Mouse (Mus musculus) thymus, adult 18-20 months (tissue): Measurements from ENCODE around the gene Mgat4c.

Experiments used
- DNase-seq, 2 experiments: peaks; one replicate each; pipeline ENCODE4 v3.0.0; 2022; ENCODE audit warnings: mixed read lengths in 2 of 2

Mgat4c gene

DNA sequence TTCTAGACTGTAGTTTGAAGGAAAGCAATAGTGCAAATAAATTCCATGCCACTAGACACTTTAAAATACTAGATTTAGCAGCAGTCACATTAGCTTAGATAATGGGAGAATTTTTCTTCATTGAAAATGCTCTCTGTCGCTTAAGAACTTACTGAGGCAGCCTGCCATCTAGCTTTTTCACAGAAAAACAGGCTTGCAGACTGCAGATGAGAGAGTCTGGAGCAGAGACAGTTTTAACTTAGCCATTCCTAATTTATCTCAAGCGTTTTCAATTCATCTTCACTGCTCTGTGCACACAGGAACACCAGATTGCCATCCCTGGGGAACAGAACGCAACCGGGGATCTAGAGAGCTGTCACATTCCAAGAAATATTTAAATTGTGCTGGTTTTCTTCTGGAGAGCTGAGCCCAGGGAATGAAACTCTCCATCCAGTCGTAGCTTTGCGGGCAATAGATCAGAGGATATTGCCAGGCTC lies at the start of gene Mgat4c:
Mgat4c (plus strand) TSS at position 51 of the 476 bp plus-strand sequence.
- DNase-seq: no peak

DNA sequence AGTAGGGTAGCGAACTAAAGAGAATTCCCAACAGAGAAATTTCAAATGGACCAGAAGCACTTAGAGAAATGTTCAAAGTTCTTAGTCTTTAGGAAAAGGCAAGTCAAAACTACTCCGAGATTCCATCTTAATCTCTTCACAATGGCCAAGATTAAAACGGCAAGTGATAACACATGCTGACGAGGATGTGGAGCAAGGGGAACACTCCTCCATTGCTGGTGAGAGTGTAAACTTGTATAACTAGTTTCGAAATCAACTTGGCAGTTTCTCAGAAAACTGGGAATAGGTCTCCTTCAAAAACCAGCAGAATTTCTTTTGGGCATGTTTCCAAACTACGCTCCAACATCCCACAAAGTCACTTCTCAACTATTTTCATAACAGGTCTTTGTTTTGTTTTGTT lies 46.0 kb upstream of the Mgat4c start:
- DNase-seq: no peak

DNA sequence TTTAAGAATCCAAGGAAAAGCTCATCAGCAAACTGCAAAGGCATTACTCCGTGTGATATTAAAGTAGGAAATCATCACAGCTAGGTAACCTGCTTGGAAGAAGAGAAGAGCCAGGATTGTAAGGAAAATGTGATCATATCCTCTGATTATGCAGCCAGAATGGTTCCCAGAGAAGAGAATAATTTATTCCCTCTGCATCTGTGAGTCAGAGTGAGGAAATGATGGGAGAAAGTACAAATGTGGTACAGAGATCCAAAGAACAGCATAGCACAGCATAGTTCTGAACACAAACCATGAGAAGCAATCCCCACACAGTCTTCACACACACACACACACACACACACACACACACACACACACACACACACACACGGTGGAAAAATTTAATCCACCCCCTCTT lies 40.2 kb upstream of the Mgat4c start:
- DNase-seq: no peak

DNA sequence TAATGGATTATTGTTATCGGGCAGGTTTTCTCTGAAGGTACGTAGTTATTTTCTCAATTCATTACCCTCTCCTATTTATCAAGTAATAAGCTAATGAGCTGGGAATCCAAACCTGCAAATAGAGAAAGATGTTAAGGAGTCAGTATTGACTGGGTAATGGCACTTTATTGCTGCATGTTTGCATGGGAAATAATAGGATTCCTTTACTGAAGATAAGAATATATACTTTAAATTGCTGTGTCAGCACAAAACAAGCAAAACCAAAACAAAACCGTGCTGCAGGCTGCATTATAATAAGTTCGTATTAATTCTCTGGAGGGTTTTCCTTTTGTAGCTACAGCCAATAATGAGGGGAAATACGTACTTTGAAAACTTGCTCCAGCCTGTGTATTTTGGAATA lies 627 bp downstream of the Mgat4c start:
- DNase-seq: no peak

DNA sequence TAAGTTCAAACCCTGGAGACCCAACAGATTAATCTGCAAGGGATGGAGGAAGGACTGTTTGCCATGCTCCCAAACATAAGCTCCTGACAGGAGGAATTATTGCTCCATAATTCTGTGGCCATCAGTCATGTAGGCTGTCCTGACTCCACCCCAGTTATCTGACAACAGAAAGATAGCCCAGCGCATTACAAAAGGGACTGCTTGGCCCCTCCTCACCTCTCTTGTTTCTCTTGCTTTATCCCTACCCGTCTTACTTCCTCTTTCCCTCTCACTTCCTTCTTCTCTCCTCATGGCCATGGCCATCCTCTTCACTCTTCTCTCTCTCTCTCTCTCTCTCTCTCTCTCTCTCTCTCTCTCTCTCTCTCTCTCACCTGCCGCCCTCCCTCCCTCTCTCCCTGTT lies 80.5 kb downstream of the Mgat4c start:
- DNase-seq: no peak

DNA sequence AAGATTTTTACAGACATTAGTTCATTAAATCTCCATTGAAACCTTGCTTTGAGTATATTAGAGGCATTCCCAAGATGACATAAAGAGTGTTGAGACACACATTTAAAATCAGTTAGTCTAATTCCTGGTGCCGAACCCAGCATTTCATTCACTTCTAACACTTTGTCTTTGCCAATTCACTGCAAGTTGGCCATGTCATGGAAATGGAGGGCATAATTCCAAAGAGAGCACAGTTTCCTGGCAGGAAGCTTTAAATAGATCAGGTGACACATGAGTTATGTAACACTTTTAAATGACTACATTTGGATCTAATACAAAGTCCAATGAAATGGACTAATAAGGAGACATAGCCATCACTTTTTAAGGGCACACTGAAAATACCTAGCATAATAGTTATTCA lies 89.4 kb downstream of the Mgat4c start:
- no peak for DNase-seq

DNA sequence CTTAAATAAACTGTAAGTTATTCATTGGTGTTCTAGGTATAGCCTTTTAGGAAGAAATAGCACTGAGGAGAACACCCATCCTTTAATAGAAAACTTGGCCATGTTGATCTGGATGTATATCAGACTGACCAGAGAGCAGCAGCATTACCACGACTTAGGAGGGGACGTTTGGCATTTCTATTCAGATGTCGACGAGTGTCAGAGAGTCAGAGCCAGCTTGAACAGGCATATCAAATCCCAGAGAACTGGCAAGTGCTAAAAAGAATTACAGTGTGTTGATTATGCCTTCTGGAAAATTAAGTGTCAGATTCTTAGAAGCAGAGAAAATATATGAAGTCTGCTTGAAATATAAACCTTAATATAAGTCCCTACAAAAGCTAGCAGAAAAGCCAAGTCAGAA lies 89.9 kb downstream of the Mgat4c start:
- no peak for DNase-seq

DNA sequence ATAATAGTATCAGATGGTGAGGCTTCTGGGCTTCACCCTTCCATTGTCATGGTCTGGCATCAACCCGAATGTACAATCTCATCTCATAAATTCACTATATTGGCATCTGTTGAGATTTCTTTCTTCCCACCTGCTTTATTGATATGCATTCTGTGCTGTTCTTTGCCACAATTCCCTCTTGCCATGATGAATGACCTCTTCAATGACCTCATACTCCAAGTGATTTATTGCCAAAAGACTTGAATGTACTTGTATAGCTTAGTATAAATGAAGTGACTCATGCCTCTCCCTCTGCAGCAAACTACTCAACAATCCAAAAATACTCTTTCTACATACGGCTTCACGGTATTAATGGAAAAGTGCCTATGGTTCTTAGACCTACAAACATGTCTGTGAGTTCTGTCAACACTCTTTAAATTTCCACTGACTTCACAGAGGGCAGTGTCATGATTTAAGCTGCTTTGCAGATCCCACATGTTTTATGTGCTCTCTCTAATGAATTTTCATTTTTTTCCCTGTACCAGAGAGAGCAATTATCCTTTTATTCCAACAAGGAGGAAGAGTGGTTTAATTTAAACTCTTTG lies 102.0 kb downstream of the Mgat4c start:
- no peak for DNase-seq

DNA sequence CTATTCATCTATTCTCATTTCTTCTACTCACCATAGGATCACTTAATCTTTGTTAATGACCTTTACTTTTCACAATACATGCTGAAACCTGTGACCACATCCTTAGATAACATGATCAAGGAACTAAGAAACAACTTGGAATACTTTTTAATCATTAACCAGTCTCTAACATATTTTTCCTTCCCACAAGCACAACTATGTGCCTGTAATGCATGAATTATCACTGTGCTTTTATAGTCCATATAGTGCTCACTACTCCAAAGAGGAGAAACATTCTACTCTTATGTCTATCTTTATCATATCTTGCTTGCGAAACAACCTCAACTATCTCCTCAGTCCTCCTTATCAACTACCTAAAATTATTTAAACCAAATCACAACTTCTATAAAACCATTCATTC lies 114.2 kb downstream of the Mgat4c start:
- DNase-seq: no peak

DNA sequence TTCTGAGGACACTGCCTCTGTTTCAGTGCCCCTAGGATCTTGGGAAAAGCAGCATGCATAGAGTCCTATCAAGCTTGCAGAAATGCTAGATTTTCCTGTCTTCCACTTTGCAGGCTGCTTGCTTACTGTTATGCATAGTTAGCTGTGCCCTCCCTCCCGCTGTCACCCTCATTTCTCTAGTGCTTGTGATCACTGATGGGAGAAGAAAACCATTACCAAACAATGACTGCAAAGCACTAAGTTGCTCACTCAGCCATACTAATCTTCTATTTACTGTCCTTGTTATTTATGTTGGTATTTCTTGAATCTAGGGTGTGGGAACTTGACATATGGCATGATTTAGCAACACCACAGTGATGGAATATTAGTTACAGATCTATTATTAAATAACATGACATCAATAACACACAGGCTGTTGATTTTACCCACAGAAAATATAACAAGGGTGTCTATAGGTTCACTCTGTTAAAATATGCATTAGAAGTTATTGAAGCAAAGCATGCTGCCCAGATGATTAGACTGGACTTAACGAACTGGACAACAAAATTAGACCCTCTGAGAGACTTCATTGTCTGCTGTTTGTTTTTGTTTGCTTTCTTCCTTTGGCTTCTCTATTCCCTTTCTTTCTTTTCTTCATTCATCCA lies 117.7 kb downstream of the Mgat4c start:
- no peak for DNase-seq

DNA sequence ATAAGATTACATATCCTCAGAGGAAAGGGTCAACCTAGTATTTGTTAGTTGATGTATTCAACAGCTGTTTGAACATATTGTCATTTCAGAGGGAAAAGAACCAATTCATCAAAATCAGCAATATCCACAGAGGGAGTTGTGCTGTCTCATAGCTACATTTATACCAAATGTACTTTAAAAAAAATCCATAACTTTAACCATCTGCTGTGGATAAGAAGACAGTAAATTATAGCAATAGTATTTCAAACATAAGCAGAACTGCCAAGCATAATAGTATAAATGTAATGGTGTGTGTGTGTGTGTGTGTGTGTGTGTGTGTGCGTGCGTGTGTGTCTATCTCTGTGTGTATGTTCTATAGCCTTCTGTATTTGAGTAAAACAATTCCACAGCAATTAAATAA lies 127.5 kb downstream of the Mgat4c start:
- DNase-seq: no peak

DNA sequence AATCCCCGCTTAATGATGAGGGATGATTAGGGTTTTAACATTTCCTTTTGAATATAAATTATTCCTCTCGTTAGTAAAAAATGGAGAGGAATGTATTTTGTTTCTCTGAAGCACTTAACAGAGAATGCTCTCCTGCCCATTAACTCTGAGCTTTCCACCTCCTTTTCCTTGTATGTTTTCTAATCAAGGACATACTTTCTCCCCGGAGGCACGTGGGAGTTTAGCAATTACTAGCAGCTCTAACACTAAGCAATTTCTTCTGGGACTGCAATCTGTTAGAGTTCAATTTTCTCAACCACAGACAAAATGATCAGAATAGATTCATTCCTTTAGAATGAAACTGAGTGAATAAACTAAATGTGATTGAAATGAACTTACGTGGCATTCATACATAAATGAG lies 135.6 kb downstream of the Mgat4c start:
- no peak for DNase-seq

DNA sequence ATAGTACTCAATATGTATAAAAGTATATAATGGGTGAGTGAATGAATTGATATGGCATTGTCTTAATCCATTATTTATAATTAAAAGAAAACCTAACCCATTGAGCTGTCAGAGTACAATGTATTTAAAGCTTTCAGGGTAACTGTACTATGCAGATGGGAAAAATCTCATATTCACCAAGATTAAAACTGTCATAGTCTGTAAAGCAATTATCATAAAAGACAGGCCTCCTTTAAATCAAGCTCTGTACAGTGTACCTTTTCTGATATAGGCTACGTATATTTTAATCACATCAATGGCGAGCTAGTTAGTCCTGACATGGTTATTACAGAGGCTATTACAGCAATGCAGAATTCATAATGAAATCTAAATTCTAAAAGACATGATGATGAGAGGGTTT lies 146.7 kb downstream of the Mgat4c start:
- no peak for DNase-seq

DNA sequence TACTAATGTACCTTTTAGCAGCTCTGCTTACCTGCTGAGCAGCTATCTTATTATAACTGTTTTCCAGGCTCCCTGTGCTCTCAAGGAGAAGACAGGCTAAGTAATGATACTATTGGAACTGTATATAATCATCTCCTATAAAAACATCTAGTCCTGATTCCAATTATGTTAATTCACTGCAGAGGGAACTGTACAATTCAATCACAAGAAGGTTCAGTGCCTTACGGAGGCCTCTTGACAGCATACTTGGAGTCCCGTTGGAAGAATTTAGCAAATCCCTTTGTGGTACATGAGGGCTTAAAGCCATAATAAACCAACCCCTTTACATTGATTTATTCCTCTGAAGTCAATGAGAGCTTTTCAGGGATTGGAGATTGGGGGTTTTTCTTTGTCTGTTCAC lies 174.8 kb downstream of the Mgat4c start:
- no peak for DNase-seq

DNA sequence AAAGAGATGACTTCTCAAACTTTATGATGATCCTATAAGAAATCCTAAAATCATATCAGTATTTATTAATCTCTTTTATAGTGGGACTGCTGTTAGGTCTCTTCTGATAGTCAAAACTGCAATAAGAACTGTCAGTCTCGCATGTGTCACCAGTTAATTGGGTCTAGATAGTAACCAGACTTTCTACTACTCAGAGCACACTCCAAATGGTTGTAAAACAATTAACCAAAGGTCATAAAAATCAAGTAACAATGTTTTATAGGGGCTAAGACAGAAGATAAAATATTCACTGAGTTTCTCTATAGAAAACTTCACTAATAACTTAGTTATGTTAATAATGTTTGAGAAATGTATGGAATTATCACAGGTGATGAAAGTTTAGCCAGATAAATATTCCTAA lies 208.6 kb downstream of the Mgat4c start:
- no peak for DNase-seq

DNA sequence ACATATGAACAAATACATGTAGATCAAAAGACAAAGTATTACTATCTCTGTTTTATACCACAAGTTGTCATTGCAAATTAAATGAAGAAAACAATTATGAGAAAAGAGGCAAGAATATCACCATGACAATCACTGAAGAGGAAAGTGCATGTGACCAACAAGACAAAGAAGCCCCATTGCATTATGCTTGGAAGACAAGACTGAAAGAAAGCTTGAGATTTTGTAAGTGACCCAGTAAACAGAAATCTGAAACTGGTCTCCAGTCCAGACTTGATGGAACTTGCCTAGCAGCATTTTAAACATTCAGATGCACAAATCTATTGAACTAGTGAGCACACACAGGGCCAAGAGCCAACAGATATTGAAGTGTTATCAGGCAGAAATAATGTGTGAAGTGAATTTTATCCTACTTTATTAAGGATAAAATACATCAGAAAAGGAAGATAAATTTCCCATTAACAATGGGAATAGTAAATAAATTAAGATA lies 236.1 kb downstream of the Mgat4c start:
- no peak for DNase-seq

DNA sequence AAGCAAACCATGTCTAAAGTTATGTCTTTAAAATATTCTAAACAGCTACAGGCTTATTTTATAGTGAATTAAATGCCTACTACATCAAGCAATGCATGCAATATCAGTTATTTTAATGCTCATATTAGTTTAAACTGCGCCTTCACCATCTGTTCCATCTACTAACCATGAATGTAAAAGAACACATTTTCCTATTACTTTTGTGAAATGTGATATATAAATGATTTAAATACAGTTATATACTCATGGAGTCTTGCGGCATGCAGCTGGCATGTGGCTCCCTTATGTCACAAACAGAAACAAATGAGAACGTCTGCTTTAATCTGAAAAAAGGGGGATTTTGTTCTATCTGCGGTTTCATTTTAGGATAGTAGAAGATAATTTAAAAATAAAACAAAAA lies 316.3 kb downstream of the Mgat4c start:
- no peak for DNase-seq

DNA sequence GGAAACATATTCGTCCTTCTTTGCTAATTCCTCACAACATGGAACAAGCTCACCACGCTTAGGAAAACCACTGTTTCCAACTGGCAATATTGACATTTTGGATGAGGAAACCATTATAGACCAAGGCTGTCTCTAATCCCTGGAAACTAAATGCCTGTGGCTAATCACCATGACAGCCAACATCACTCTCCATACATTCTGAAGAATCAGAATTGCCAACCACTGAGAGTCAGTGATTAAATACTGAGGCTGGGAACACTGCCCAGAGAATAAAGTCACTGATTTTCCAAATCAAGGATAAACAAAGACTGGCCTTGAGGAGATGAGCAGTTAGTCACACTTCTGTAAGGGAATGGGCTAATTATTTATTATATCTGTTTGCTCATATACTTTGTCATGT lies 361.2 kb downstream of the Mgat4c start:
- no peak for DNase-seq

DNA sequence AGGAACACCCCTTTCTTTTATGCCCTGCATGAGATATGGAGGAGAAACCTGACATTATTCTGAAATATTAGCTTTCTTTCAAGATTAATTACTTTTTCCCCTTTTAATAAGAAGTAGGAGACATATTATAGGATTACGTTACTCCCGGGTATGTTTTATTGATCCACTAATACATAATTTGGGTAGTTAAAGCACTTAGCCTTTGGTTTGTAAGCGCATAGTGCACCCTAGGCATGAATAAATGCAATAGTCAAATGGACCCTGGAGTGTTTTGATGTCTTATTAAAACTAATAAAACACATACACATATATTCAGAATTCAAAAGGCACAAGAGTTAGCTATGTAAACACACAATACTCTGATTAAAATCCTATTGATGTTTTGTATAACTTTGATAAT lies 374.9 kb downstream of the Mgat4c start:
- no peak for DNase-seq

DNA sequence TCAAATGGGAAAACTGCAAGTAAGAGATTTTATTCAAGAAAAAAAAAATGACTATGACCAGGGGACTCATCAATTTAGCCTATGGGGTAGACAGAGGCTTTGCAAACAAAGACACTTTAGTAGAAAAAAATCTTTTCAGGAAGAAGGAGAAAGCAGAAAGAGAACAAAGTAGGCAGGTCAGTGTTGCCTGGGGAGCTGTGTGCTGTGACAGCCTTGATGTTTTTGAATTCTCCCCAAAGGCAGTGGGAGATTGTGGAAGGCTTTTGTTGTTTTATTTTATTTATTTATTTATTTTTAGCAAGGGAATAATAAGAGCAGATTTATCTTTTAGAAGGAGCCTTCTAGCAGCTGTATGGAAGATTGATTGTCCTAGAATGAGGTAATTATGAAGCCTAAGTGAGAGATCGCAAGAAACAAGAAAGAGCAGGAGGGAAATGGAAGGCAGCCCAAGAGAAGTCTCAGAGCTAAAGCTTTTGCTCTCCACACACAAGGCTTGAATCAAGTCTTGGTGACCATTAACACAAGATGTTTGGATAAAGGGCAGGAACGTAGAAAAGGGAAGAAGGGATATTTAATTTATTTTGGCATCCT lies 375.8 kb downstream of the Mgat4c start:
- DNase-seq: no peak

DNA sequence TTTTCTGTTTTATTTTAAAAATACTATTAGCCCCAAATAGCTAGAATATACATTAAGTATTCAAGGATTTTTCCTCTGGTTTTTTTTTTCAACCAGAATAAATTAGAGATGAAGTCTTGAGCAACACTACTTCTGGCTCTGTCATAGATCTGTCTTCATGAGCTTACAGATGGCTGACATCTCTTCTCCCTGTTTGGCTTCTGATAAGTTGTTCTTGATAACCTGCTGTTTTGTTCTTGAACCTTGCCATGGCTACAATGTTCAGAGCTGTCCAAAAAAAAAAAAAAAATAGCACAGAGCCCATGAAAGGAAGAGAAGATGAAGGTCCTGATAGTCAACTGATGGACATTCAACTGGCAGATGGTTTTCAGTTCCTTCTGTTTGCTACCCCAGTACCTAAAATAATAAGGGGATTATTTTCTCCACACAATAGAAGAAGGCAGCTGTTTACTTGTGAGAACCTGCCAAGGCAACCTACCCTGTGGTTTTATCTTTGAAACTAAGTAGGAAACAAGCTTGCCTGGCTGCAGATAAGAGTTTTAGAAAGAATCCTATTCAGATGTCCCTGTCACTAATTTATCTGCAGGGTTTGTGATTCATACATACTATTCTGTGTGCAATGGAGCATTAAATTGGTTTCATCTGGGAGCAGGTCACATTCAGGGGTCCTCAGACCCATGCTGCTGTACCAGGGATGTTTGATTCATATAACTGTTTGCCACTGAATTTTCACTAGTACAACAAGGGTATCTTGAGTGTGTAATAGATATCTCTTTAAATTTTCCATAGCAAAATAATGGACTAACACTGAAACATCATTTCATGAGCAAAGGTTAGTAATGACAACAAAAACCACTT lies 393.5 kb downstream of the Mgat4c start:
- DNase-seq: no peak

DNA sequence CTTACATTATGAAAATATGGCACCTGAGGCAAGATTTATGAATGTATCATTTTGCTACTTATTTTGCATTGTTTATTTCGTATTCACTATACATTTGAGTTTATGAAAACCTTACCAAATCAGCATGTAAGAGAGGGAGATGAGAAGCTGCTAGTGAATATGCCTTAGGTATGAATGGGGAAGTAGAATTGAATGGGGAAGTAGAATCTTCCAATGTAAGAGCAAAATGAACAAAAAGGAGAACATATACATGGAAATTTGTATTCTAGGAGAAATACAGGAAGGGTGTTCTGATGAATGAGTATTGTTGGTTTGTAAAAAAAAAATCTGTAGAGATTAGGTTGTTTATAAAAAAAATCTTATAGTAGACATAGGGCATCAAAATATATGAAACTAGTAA lies 441.9 kb downstream of the Mgat4c start:
- no peak for DNase-seq

DNA sequence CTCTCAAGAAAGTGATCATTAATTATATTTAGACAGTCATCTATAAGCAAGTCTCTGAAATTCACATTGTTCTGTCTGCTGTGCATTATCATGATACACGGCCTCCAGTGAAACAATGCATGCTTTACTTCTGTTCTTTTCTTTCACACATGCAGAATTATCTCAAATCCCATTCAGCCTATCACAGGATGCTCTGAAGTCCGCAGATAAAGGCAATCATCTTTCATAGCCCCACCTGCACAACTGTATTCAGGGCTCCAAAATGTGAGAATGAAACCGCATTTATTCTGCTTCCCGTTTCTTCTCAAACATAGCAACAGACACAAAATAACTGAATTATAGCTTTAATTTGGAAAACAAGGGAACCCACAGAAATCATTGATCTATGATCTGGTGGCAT lies 446.1 kb downstream of the Mgat4c start:
- DNase-seq: no peak

DNA sequence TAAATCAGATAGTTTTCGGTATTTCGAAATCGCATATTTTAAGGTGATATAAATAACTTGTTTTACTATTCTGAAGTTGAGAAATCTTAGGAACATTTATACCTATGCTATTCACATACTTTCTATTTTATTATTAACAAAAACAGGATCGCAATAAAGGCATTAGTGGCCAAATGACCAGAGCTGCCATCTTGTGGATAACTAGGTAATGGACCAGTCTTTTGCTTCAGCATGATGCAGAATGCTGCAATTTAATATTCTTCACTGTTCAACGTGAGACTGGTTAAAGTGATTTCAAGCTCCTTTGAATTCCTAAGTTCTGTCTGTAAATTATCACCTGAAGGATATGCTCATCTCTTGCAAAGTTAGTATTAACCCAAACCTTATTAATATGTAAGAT lies 473.6 kb downstream of the Mgat4c start:
- DNase-seq: no peak
